Mouse (Mus musculus) cerebellum, adult 2 months (tissue): ENCODE results near the gene Gas2l2. TPM values are rescaled to one million over a fixed set of nuclear protein-coding genes. Genes with fewer than 3 reads are reported as not detected.
A peak's percentile ranks its signal among the peaks of the same experiment; 100 is the strongest.

Source experiments
- DNase-seq, 2 experiments: peaks; one replicate each; pipeline ENCODE4 v3.0.0; 2021
- H3K27ac ChIP-seq: fragments of 200-500 bp; 2 replicates; pipeline ENCODE4 v1.5.1; 2012; ENCODE audit warnings: low read length, control low read depth, inconsistent platforms; ENCODE audit not compliant: insufficient read depth
- H3K27me3 ChIP-seq: fragments of 200-500 bp; 2 replicates; pipeline ENCODE4 v1.6.1; 2012; ENCODE audit warnings: inconsistent platforms, mild to moderate bottlenecking, low read length, moderate library complexity; ENCODE audit not compliant: control insufficient read depth, insufficient read depth
- H3K4me1 ChIP-seq: fragments of 200-500 bp; 2 replicates; pipeline ENCODE4 v1.6.1; 2011; ENCODE audit warnings: low read length; ENCODE audit not compliant: control insufficient read depth, insufficient read depth
- H3K4me3 ChIP-seq: fragments of 200-500 bp; replicated peaks from 2 replicates; pipeline ENCODE3; 2011; ENCODE audit warnings: mild to moderate bottlenecking, low read depth, low read length, control low read depth; ENCODE audit not compliant: insufficient read depth
- CTCF ChIP-seq: fragments of 200-500 bp; IDR thresholded peaks from 2 replicates; pipeline ENCODE4 v1.5.1; 2011; ENCODE audit warnings: low read depth, mild to moderate bottlenecking, control low read depth, low read length, moderate library complexity, borderline replicate concordance; ENCODE audit not compliant: insufficient read depth
- POLR2A ChIP-seq: fragments of 200-500 bp; IDR thresholded peaks from 2 replicates; pipeline ENCODE4 v1.6.1; 2011; ENCODE audit warnings: low read length, control low read depth, borderline replicate concordance; ENCODE audit not compliant: insufficient read depth
- WGBS: fragments of 180-500 bp; shearing (Covaris S2); methylation state at CpG from one replicate; pipeline ENCODE4 v1.1.7; 2018; 5-methylcytosine and 5-hydroxymethylcytosine counted together
- polyA plus RNA-seq: library from polyadenylated mRNA; depleted of rRNA; stranded (reverse); fragments of >200 nt; gene quantifications from 2 replicates; pipeline ENCODE4 v1.2.3, GENCODE M21; 2012

Gene Gas2l2
- polyA plus RNA-seq, 1 experiment: 0.16 TPM

DNA sequence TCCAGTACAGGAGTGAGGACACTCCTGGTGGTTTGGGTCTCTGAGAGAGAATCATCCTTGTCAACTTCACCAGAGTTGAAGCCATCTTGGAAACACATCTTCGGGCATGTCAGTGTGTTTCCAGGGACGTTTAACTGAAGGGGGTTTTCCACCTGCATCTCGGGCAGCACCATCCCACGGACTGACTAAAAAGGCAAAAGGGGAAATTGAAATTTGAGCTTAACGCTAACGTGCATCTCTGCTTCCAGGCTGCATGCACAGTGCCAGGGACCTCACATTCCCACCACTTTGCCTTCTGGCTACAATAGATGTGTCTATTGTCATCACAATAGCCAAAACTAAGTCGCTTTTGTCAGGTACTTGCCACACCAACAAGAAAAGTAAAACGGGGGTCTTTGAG, 21.0 kb downstream of the Gas2l2 start:
- 51% methylated on average over 8 of the region's 8 CpGs for WGBS
- TF ChIP-seq POLR2A (no peak), CTCF (no peak)
- Histone ChIP-seq H3K4me1 (peaks cover 6% of the 10 kb centered on the region), H3K4me3 (no peak overlapping the region), H3K27me3 (no peaks in the 10 kb centered on the region), H3K27ac (no peak overlapping the region)
- DNase-seq: no peak

DNA sequence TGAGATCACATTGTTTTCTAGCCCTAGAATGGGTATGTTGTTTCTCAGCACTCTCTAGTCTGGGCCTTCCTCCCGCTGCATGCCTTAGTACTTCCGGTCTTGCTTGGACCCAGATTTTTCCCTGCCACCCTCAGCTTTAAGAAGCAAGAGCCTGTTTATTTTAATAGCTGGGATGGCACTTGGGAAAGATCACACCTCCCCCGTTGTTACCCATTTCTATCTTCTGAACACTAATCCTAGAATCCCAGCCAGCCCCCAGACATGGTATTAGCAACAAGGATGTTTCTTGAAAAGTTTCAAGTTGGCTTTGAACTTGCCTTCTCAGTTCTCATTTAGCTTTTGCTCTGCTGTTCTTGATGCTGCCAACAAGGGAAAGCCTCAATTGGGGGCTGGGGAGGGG, 22.9 kb downstream of the Gas2l2 start:
- no peaks in the 10 kb centered on the region for H3K27me3 ChIP-seq
- TF ChIP-seq POLR2A (no peak), CTCF (no peak)
- DNase-seq: no peak
- no peaks in the 10 kb centered on the region; the same call in 1 of the 2 replicates for H3K4me1 ChIP-seq
- WGBS: 79% methylated on average over 3 of the region's 3 CpGs
- no peak overlapping the region for H3K27ac ChIP-seq
- no peak overlapping the region for H3K4me3 ChIP-seq

DNA sequence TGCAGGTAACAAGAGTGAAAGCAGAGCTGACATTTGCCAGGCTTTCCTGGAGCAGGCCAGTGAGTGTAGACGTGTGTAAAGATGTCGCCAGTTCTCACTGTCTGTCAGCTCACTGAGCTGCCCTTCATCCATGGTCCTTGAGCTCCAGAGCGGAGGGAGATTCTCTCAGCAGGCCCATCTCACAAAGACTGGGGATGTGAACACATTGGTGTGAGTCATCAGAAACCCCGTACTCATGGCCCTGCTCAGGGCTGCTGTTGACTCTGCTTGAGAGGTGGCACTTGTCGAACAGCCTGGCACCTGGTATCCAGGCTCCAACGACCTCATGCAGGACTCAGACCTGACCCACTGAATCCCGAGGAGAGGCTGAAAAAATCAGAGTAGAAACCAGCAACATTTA, 25.5 kb downstream of the Gas2l2 start:
- WGBS: 89% methylated on average over 7 of the region's 7 CpGs
- no peaks in the 10 kb centered on the region for H3K27me3 ChIP-seq
- no peak overlapping the region for H3K27ac ChIP-seq
- no peak for DNase-seq
- H3K4me1 ChIP-seq: no peaks in the 10 kb centered on the region
- TF ChIP-seq CTCF: no peak
- H3K4me3 ChIP-seq: no peak overlapping the region

DNA sequence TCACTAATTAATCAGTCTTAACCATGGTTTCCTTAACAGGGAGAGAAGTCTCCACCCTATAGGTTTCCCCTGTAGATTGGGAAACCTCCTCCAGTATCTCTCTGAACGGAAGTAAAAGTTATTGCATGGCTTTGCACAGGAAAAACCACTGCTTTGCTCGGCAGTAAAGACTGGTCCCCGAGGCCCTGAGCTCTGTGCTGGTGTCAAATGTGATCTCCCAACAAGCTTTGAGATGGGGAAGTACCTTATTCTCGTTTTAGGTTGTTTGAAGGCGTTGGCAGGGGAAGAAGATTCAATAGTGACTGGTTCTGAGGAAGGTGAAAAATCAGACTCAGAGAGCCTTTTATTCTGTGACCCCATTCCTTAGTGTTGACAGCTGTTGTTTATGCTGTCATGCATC, 30.5 kb downstream of the Gas2l2 start:
- Histone ChIP-seq H3K27me3 (no peaks in the 10 kb centered on the region), H3K4me3 (no peak overlapping the region), H3K27ac (no peak overlapping the region), H3K4me1 (peaks cover 1% of the 10 kb centered on the region; the same call in 1 of the 2 replicates)
- no peak for DNase-seq
- TF ChIP-seq POLR2A (no peak), CTCF (no peak)
- WGBS: 78% methylated on average over 5 of the region's 5 CpGs

DNA sequence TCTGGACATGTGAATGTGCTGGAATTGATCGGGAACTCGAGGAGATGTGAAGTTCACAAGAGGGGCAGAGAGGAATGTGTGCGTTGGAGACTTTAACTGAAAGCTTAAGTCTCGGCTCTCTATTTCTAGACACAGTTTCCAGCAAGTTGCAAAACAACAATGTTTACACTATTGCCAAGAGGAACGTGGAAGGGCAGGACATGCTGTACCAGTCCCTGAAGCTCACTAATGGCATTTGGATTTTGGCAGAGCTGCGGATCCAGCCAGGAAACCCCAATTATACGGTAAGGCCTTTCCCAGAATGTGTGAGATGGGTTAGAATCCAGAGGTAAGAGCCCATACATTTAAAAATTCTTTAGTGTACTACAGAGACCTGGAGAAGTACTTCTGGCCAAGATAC, 31.6 kb downstream of the Gas2l2 start:
- Histone ChIP-seq H3K27ac (no peak overlapping the region), H3K27me3 (no peaks in the 10 kb centered on the region), H3K4me3 (no peak overlapping the region), H3K4me1 (peaks cover 9% of the 10 kb centered on the region; the same call in 1 of the 2 replicates)
- no peak for DNase-seq
- WGBS: 79% methylated on average over 7 of the region's 7 CpGs
- no peak for TF ChIP-seq CTCF
- TF ChIP-seq POLR2A: no peak

DNA sequence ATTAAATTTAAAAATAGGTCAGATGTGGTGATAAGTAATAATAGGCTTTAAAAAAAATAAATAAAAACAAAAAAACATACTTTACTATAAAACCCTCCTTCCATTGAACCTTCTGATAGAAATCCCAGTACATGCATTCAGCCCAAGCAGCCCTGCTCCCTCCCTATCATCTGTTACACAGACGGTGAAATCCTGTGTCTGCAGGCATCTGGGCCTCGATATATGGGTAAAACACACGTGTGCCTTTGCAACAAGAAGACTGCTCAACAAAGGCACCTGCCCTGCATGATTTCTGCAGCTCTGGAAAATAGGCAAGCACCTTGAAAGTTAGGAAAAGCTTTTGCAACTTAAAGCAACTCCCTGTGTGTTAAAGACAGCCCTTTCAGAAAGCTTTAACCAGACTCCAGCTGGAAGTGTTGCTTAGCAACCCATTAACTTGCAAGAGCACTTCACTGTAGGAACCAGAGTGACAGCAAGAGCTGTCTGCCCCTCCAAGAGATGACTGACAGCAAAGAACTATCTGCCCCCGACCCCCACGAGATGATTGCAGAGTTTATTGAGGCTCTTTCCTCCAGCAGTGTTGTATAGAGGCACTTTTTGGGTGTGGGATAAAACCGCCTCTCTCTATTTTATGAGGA, 34.3 kb downstream of the Gas2l2 start:
- no peak overlapping the region for H3K27ac ChIP-seq
- TF ChIP-seq POLR2A: no peak
- TF ChIP-seq CTCF: no peak
- no peak for DNase-seq
- no peak overlapping the region for H3K4me3 ChIP-seq
- H3K4me1 ChIP-seq: peaks cover 18% of the 10 kb centered on the region; the same call in 1 of the 2 replicates
- no peaks in the 10 kb centered on the region for H3K27me3 ChIP-seq
- 35% methylated on average over 6 of the region's 6 CpGs for WGBS

DNA sequence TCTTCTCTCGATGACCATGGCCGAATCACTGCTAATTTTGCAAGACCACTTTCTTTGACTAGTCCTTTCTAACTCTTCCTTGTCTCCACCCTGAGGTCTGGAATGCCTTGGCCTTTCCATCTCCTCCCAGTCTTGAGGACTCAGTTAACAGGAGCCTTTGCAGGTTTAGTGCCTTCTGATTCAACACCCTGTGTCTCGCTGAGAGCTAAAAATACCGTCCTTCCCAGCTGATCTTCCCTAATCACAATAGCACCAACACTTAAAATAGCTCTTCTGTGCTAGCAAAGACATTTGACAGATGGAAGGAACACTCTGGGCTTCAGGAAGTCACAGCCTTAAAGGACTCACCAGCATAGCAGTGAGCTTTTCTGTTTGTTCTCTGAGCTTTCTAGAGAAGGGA, 36.2 kb downstream of the Gas2l2 start:
- TF ChIP-seq CTCF: no peak
- no peak for TF ChIP-seq POLR2A
- H3K27ac ChIP-seq: peak overlapping the region; percentile 32; the same call in 1 of the 2 replicates
- DNase-seq: peak; percentile 52 to 80
- H3K27me3 ChIP-seq: no peaks in the 10 kb centered on the region
- H3K4me1 ChIP-seq: peaks cover 18% of the 10 kb centered on the region; the same call in 1 of the 2 replicates
- no peak overlapping the region for H3K4me3 ChIP-seq
- 19% methylated on average over 4 of the region's 4 CpGs for WGBS

DNA sequence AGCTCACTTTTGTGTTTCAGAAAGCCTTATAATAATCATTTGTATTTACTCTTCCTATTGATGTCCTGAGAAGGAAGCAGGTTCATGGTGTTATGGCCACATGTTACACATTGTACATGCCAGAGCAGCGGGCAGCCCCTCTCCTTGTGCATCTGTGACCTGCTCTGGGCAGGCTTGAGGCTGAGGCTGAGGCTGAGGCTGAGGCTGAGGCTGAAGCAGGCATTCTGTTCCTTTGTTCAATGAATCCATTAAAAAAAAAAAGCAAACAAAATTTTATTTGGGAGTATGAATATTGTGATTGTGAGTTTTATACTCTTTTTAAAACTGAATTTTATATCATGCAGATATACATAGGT, 45.7 kb downstream of the Gas2l2 start:
- TF ChIP-seq CTCF: no peak
- TF ChIP-seq POLR2A: no peak
- Histone ChIP-seq H3K4me3 (no peak overlapping the region), H3K4me1 (no peaks in the 10 kb centered on the region), H3K27ac (no peak overlapping the region), H3K27me3 (no peaks in the 10 kb centered on the region)
- 55% methylated on average over 1 of the region's 1 CpGs for WGBS
- DNase-seq: no peak
